Mouse (Mus musculus): Measurements from ENCODE around the gene Oxa1l. TPM values are rescaled to one million over a fixed set of nuclear protein-coding genes. Genes with fewer than 3 reads are reported as not detected.
"Not testable (repeated sequence)": the region's sequence is repeated elsewhere in the genome, so short reads cannot be mapped to it uniquely, and the experiment has no call there.

Gene Oxa1l
- total and polyA plus RNA-seq, 3 experiments = 34.2 to 134 (median 72.2) TPM

GRCm38 (mm10) chr14:54331178-54331577 lies 29.5 kb upstream of the Oxa1l start:
- Histone ChIP-seq H3K27me3 (ENCODE audit: insufficient read depth, low read length) (peaks cover 29% of the 10 kb centered on the region), H3K4me1 (ENCODE audit: insufficient read depth, low read depth, low read length) (peaks cover 2% of the 10 kb centered on the region; the same call in 1 of the 2 replicates), H3K9me3 (replicated peaks) (no peaks in the 10 kb centered on the region), H3K36me3 (replicated peaks) (no peaks in the 10 kb centered on the region), H3K4me3 (ENCODE audit: low read depth, low read length) (no peak overlapping the region)
- TF ChIP-seq POLR2AphosphoS5 (IDR thresholded peaks at IDR 0.05; ENCODE audit: insufficient replicate concordance, low read depth, low read length) = no peak
- TF ChIP-seq GATA1 (IDR thresholded peaks at IDR 0.05; ENCODE audit: borderline replicate concordance, low read length) = no peak
- no peak for TF ChIP-seq GATA2 (IDR thresholded peaks at IDR 0.05; ENCODE audit: borderline replicate concordance, low read depth, low read length)
- TF ChIP-seq TAL1 (conservative IDR thresholded peaks at IDR 0.05; ENCODE audit: low read depth, low read length) = no peak
- TF ChIP-seq CTCF (IDR thresholded peaks at IDR 0.05; ENCODE audit: low read depth, low read length) = no peak
- DNase-seq (ENCODE audit: low spot score) (no peak), ATAC-seq (ENCODE audit: extremely low read depth, insufficient number of reproducible peaks, low FRiP score, poor library complexity, severe bottlenecking) (no peak)

GRCm38 (mm10) chr14:54332176-54333074 lies 28.2 kb upstream of the Oxa1l start:
- Histone ChIP-seq H3K4me1 (ENCODE audit: insufficient read depth, low read depth, low read length) (peaks cover 2% of the 10 kb centered on the region; the same call in 1 of the 2 replicates), H3K36me3 (replicated peaks) (no peaks in the 10 kb centered on the region), H3K4me3 (ENCODE audit: low read depth, low read length) (no peak overlapping the region), H3K27me3 (ENCODE audit: insufficient read depth, low read length) (peaks cover 29% of the 10 kb centered on the region), H3K9me3 (replicated peaks) (no peaks in the 10 kb centered on the region)
- TF ChIP-seq TAL1 (conservative IDR thresholded peaks at IDR 0.05; ENCODE audit: low read depth, low read length) = no peak
- no peak for TF ChIP-seq GATA1 (IDR thresholded peaks at IDR 0.05; ENCODE audit: borderline replicate concordance, low read length)
- TF ChIP-seq POLR2AphosphoS5 (IDR thresholded peaks at IDR 0.05; ENCODE audit: insufficient replicate concordance, low read depth, low read length) = no peak
- TF ChIP-seq CTCF (IDR thresholded peaks at IDR 0.05; ENCODE audit: low read depth, low read length) = no peak
- no peak for TF ChIP-seq GATA2 (IDR thresholded peaks at IDR 0.05; ENCODE audit: borderline replicate concordance, low read depth, low read length)
- ATAC-seq (ENCODE audit: extremely low read depth, insufficient number of reproducible peaks, low FRiP score, poor library complexity, severe bottlenecking) (no peak), DNase-seq (ENCODE audit: low spot score) (no peak)

- H3K4me1 ChIP-seq (ENCODE audit: insufficient read depth, low read depth, low read length) = peaks cover 2% of the 10 kb centered on the region; the same call in 1 of the 2 replicates
- peak; percentile 2 for DNase-seq (ENCODE audit: low spot score)
- peaks cover 29% of the 10 kb centered on the region for H3K27me3 ChIP-seq (ENCODE audit: insufficient read depth, low read length)
- H3K9me3 ChIP-seq (replicated peaks) = no peaks in the 10 kb centered on the region
- TF ChIP-seq CTCF (IDR thresholded peaks at IDR 0.05; ENCODE audit: low read depth, low read length) (no peak), GATA1 (IDR thresholded peaks at IDR 0.05; ENCODE audit: borderline replicate concordance, low read length) (no peak), POLR2AphosphoS5 (IDR thresholded peaks at IDR 0.05; ENCODE audit: insufficient replicate concordance, low read depth, low read length) (no peak), TAL1 (conservative IDR thresholded peaks at IDR 0.05; ENCODE audit: low read depth, low read length) (no peak), GATA2 (IDR thresholded peaks at IDR 0.05; ENCODE audit: borderline replicate concordance, low read depth, low read length) (no peak)
- H3K4me3 ChIP-seq (ENCODE audit: low read depth, low read length) = no peak overlapping the region
- no peaks in the 10 kb centered on the region for H3K36me3 ChIP-seq (replicated peaks)
- no peak for ATAC-seq (ENCODE audit: extremely low read depth, insufficient number of reproducible peaks, low FRiP score, poor library complexity, severe bottlenecking)
These were observed 27.0 kb upstream of the Oxa1l start for GRCm38 (mm10) chr14:54333452-54334189.

- no peak for DNase-seq (ENCODE audit: low spot score)
- Histone ChIP-seq H3K9me3 (replicated peaks) (no peaks in the 10 kb centered on the region), H3K27me3 (ENCODE audit: insufficient read depth, low read length) (peaks cover 2% of the 10 kb centered on the region), H3K4me3 (ENCODE audit: low read depth, low read length) (no peak overlapping the region), H3K4me1 (ENCODE audit: insufficient read depth, low read depth, low read length) (no peaks in the 10 kb centered on the region), H3K36me3 (replicated peaks) (no peaks in the 10 kb centered on the region)
- TF ChIP-seq CTCF (IDR thresholded peaks at IDR 0.05; ENCODE audit: low read depth, low read length) (no peak), GATA2 (IDR thresholded peaks at IDR 0.05; ENCODE audit: borderline replicate concordance, low read depth, low read length) (no peak), POLR2AphosphoS5 (IDR thresholded peaks at IDR 0.05; ENCODE audit: insufficient replicate concordance, low read depth, low read length) (no peak), GATA1 (IDR thresholded peaks at IDR 0.05; ENCODE audit: borderline replicate concordance, low read length) (no peak), TAL1 (conservative IDR thresholded peaks at IDR 0.05; ENCODE audit: low read depth, low read length) (no peak)
- ATAC-seq (ENCODE audit: extremely low read depth, insufficient number of reproducible peaks, low FRiP score, poor library complexity, severe bottlenecking) = no peak
These were observed 19.8 kb upstream of the Oxa1l start for GRCm38 (mm10) chr14:54340836-54341235.

- ATAC-seq (ENCODE audit: extremely low read depth, insufficient number of reproducible peaks, low FRiP score, poor library complexity, severe bottlenecking); H3K4me3 ChIP-seq (ENCODE audit: low read depth, low read length); H3K4me1 ChIP-seq (ENCODE audit: insufficient read depth, low read depth, low read length); H3K36me3 ChIP-seq (replicated peaks); H3K27me3 ChIP-seq (ENCODE audit: insufficient read depth, low read length); H3K9me3 ChIP-seq (replicated peaks); DNase-seq (ENCODE audit: low spot score): not testable (repeated sequence)
These were observed 18.8 kb upstream of the Oxa1l start for GRCm38 (mm10) chr14:54341807-54342206.

- H3K36me3 ChIP-seq (replicated peaks); H3K4me3 ChIP-seq (ENCODE audit: low read depth, low read length); H3K4me1 ChIP-seq (ENCODE audit: insufficient read depth, low read depth, low read length); H3K27me3 ChIP-seq (ENCODE audit: insufficient read depth, low read length); ATAC-seq (ENCODE audit: extremely low read depth, insufficient number of reproducible peaks, low FRiP score, poor library complexity, severe bottlenecking); H3K9me3 ChIP-seq (replicated peaks); DNase-seq (ENCODE audit: low spot score): not testable (repeated sequence)
These were observed 9.7 kb upstream of the Oxa1l start for GRCm38 (mm10) chr14:54350773-54351541.
